Mouse (Mus musculus): ENCODE data around the gene Elk3.

The Elk3 gene

DNA sequence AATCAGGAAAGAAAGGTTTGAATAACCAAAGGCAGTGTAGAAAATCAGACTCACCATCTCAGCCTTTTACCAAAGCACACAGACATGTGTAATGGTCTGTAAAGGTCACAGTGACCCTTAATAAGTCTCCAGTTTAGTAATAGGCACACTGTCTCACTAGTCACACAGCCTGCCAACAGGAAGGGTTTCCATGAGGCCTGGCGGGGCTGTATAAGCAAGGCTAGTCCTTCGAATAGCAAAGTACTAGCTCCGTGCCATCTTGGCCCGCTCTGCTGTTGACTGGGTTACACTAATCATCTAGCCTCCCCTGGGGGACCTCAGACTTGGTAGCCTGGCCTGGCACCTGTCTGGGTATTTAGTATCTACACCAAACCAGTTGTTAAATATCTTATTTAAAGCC is 20.6 kb upstream of the Elk3 start:
- no peak for DNase-seq (ENCODE audit: low spot score)

DNA sequence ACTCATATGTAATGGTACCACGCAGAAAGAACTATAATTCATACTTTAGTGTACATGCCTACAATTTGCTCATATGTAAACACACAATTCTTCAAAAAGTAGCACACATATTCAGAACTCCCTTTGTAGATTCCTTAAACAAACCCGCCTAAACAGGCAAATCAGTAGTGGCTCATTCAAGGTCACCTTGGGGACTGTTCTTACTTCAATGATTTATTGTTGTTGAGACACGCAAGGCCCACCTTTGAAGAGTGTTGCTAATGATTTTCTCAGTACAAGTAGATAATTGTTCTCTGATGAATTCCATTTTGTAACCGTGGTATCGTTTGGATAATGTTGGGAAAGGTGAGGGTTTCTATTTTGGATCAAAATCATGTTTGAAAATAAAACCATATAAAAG is 17.4 kb upstream of the Elk3 start:
- DNase-seq (ENCODE audit: low spot score), result no peak

DNA sequence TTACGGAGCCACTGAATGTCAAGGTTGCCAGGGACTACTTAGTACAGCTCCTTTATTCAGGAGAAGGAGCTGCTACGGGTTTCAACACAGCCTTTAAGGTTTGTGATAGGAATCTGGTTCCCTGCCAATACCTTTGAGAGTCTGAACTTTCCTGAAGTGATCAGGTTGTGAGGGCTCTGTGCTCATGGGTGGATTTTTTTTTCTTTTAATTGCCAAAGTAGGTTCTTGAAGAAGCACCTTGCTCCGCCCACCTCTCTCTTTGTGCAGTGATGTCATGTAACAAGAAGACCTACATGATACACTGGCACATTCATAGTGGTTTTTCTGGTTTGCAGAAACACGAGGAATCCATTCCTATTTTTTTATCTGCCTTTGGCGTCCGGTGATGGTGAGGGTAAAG is 16.3 kb upstream of the Elk3 start:
- no peak for DNase-seq (ENCODE audit: low spot score)

DNA sequence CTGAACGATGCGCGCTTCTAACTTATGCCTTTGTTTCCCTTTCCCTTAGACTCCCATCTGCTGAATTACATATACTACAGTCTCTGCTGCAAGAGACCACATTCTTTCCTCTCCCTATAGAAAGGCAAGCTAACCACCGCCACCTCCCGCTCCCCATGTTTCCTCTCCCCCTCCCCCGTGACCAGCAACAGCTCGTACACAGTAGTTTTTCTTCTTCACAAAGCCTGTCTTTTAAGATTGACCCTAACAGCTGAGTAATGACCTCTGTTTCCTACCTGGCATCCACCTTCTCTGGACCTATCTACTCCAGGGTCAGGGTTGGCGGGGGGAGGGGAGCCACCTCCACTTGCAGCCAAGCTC is 15.8 kb upstream of the Elk3 start:
- no peak for DNase-seq (ENCODE audit: low spot score)

DNA sequence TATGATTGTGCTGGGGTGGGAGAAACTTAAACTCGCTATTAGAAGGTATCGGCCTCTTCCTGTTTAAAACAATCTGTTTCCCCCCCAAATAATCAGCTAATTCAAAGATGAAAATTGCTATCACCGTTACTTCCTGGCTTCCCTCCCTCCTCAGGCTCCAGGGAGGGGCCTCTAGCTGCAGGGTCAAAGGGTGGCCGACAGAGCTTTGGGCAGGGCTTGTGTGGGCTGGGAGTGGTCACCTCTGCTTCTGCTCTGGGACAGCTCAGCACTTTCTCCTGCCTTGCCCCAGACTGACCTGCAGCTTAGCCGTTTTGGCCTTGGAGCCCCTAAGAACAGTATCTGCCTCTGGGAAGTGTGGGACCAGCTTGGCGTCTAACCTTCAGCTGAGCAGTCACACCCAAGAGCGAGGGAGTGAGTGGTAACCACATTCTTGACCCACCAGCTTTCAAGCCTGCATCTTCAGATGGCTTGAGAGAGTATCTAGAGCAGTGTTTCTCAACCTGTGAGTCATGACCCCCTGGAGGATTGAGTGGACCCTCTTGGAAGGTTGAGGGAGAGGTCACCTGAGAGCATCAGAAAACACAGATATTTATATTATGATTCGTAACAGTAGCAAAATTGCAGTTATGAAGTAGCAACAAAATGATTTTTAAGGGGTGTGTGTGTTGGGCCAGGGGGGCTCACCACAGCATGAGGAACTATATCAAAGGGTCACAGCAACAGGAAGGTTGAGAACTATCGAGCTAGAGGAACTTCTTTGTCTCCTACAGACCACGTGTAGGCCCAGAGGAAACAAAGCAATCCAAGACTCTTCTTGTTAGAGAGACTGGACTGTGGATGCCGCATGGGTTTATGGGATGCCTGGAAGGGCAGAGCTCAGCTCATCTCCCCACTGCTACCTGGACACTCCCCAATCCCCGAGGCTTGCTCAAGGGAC is 15.1 kb upstream of the Elk3 start:
- DNase-seq (ENCODE audit: low spot score), result no peak

DNA sequence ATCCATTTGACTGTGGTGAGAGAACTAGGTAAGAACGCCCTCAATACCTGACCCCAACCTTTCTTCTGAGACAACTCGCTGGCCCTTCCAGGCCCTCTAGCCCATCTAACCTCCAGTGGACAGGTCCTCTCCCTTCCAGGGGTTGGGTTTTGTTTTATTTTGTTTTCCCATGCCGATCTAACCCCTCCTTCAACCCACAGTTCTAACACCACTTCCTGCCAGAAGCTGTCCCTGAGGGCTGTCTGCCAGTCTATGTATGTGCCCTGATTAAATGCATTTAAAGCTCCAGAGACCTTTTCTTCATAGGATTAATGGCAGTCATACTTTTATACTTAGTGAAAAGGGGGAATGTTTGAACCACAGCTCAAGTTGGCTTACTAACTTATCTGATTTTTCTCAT is 14.4 kb upstream of the Elk3 start:
- DNase-seq (ENCODE audit: low spot score), result no peak

DNA sequence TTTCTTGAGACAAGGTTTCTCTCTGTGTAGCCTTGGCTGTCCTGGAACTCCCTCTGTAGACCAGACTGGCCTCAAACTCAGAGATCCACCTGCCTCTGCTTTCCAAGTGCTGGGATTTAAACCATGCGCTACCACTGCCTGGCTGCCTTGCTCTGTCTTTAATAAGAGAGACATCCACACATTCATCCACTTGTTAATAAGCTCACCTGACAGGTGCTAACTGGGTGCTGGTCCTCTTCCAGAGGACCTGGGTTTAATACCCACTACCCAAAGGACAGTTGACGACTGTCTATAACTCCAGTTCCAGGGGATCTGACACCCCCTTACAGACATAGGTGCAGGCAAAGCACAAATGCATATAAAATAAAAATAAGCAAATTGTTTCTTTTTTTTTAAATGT is 13.5 kb upstream of the Elk3 start:
- no peak for DNase-seq (ENCODE audit: low spot score)

DNA sequence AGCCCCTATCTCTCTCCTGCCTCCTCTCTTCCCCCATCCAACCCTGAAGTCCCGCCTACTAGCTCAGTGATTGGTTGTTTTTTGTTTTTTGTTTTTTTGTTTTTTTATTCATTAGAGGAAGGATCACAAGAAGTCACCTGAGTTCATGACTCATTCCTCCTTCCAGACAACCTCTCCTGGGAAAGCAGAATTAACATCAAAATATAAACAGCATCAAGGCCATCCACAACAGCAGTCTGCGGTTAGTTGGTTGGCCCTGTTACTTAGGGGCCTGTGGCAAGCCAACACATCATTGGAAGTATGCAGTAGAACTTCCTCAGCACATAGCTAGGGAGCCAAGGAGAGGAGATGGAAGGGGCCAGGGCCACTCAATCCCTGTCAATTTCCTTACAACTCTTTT is 12.7 kb upstream of the Elk3 start:
- DNase-seq (ENCODE audit: low spot score), result no peak

DNA sequence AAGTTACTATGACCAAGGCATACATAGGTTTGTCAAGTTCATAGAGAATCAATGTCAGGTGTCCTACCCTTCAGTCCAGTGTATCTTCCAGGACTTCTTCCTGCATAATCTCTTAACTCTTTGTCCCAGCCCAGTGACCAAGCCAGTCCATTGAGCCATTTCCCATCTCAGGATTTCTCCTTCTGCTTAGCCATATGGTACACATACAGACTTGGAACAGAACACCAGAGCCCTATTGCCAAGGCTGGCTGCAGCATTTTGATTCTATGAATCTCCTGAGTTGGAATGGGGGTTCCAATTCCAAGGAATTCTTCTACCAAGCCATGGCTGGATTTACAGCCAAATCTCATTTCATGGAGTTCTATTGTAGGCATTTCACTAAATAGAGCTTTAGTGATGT is 10.8 kb upstream of the Elk3 start:
- DNase-seq (ENCODE audit: low spot score), result no peak

DNA sequence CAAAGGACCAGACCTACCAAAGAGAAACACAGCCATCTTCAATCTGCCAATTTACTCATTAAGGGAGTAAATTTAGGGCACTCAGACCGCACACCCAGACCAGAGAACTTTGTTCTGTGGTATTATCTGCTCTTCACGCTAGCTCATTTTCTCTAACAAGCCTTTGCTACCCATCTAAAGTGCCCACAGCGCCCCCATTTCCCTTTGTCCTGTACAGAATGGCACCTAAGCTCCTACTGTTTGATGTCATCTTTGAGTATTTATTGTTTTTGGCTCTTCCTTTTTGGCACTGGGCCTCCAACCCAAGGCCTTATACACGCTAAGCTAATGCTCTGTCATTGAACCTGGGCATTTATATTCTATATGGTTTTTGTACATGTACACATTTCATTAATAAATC is 9.2 kb upstream of the Elk3 start:
- DNase-seq (ENCODE audit: low spot score), result no peak

DNA sequence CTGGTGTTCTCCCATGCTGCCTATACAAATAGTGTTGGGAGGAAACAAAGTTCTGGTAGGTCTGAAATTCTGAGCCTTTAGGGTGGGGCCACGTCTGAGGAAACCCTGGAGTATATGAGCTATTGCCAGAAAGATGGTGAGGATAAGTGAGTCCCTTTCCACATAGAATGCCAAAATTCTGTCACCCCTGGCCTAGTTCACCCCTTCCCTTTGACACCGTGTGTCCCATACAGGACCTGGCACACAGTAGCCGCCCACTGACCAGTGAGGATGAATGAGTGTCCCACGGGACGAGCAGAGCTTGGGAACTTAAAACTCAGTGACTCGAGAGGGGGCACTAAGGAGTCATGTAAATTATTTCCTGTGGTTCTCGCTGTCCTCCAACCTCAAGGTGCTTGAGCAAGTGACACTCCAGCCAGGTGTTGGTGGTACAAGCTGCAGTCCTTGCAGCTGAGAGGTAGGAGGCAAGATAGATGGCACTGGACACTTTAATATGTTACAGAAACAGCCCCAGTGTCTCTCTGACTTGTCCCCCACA is 8.7 kb upstream of the Elk3 start:
- DNase-seq (ENCODE audit: low spot score), result no peak

DNA sequence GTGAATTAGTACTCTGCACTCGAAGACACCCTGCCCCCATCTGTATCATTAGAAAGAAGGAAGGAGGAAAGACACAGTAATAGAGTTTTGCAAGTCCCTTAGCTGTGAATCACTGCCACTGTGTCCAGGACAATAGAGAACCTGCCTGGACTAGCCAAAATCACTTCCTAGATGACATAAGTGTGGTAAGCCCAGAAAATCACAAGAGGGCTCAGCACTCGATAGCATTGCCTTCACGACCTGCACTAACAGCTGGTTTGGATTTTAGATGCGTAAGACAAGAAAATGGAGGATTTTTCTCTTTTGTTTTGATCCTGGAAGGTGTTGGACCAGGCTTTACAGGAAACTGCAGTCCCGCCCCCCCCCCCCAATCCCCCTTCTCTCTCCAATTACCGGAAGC is 6.0 kb upstream of the Elk3 start:
- no peak for DNase-seq (ENCODE audit: low spot score)

DNA sequence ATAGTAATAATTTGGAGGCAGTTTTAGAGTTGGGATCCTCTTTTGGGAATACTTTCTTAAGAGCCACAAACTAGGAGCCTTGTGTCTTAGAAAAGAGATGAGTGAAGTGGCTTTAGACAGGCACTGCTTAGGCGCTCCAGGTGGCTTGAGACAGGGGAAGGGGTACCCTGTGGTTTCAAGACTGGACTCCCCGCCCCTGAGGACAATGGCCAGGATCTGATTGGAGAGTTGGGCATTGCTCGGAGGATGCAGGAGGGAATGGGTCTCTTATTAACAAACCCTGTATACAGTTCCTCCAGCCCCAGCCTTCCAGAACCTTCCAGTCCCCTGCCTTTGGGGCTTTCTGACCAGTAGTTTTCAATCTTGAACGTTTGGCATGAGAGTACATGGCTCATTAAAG is 641 bp upstream of the Elk3 start:
- no peak for DNase-seq (ENCODE audit: low spot score)

DNA sequence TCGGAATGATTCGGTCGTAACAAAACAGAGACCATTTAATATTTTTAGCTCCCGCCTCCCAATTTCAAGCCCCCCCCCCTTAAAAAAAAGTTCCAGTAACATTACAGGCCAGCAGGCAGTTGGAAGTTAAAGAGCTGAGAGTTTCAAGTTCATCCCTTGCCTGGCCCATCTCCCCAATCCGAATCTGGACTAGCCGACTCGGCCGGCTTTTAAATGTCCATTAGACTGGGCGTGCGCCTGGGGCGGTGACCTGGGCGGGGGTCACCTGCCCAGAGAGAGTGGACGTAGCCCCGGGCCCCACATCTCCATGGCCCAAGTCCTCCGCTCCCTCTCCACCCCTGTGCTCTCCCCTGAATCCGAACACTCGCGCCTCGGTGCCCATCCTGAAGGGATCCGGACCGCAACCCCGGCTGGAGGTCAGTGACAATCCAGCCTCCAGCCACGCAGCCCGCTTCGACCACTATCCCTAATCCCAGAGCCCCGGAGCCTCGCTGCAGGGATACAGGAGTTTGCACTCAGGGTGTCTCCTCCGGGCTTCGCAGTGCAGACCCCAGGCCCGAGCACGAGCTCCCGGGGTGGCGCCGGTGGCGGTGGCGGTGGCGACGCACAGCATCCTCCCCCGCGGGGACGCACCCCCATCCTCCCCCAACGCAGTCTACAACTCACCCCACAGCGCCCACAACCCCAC is 857 bp downstream of the Elk3 start:
- DNase-seq (ENCODE audit: low spot score), result peak; percentile 35

DNA sequence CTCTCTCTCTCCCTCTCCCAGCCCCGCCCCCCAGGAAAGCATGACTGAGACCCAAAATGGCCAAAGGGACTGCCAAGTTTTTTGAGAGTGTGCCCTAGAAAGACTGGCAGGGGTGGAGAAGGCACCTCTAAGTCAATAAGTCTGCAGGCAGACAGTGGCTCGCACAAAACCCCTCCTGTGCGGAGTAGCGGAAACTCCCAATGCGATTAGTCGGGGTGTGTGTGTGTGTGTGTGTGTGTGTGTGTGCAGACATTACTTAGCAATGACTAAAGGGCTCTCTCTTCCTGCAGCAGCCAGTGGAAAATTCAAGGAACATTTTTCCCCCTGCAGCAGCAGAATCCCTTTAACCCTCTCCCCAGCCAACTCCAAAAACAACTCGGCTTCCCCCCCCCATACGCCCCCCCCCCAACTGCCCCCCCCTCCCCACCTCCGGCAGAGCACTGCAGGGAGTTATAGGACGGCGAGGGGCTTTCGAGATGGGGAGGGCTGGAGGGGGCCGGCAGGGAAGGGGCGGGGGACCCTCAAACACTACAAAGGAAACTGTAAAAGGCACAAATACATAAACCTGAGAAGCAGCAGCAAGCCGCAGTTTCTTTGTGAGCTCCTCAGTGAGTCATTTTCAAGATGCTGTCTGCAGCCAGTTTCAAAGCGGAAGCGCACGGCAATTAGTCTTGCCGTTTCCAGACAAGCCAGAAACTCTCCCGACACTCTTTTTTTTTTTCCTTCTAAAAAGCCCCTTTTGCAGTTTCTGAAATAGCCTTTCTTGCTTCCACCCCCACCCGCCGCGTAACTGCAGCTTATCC is 1.6 kb downstream of the Elk3 start:
- DNase-seq (ENCODE audit: low spot score), result peak; percentile 39

DNA sequence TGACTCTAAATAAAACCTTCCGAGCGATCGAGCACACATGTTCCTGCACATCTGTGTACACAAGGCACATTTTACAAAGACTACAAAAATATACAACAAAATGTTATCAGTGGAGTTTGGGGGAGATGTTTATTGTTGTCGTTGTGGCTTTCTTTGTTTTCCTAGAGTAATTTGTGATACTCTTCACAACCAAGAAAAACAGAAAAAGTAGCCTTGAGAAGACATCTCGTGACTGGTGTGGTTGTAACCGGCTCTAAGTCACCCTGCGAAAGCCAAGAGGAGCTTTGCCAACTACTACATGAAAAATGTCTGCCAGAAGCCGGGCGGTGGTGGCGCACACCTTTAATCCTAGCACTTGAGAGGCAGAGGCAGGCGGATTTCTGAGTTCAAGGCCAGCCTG is 4.6 kb downstream of the Elk3 start:
- DNase-seq (ENCODE audit: low spot score), result no peak

DNA sequence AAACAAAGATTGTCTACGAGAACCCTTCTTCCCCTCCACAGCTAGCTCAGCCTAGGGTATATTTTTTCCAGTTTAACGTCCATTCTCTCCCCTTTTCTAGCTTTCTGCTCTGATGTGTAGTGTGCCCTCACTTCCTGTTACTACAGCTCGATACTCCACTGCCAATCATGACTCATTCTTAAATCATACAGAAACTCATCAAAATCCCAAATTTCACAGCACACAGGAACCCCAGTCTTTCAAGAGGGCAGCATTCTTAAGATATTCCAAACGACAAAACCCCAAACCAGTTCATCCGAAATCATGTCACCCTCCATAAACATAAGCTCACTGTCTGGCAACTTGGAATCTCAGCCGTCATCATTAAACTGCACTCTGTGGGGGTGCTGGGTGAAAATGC is 5.0 kb downstream of the Elk3 start:
- DNase-seq (ENCODE audit: low spot score), result no peak

DNA sequence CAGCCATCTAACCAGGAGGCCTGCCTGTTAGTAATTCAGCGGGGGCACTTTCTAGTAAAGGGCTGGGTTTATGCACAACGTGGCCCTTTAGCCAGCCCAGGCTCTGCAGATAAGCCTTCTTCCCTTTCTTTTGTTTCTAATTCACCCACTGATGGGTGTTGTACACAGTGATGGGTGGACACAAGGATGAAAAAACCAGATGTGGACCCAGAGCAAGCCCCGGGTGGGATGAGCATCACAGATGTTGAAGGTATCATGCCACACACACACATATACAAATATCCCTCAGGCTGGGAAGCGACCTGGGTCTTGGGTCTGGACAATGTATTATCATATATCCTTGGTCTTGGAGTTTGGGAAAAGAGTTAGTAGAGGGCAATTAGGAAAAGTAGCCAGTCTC is 7.7 kb downstream of the Elk3 start:
- no peak for DNase-seq (ENCODE audit: low spot score)

DNA sequence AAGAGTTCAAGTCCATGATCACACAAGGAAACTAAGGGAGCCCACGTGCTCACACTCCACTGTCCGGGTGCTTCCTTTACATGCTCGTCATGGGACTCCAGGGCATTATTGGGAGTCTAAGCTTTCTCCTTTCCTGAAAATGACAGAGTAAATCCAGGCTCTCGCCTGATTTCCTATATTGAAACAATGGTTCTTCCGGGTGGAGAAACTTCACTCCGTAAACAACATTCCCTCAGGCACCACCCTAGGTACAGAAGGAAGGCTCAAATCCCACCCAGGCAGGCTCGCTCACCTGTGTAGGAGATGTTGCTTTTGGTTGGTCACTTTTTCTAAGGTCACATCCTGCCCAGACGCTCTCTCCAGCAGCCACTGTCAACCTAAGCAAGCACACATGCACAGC is 9.1 kb downstream of the Elk3 start:
- no peak for DNase-seq (ENCODE audit: low spot score)

DNA sequence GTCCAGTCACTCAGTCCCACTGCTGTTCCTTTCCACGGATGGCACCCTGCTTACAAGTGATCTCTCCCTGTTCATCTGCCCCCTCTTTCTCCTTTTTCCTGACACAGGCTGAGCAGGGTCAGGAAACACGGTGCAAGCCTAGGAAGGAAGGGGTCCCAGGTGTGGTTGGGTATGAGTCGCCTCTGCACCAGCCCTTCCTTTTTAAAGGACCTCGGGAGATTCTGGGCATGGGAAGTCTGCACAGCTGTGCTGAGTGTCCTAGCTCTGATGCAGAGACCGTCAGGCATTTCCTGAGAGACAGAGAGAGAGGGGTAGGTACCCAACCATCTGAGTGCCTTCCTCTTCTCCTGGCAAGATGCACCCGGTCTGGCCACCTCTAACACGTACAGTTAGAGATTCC is 12.7 kb downstream of the Elk3 start:
- DNase-seq (ENCODE audit: low spot score), result no peak

DNA sequence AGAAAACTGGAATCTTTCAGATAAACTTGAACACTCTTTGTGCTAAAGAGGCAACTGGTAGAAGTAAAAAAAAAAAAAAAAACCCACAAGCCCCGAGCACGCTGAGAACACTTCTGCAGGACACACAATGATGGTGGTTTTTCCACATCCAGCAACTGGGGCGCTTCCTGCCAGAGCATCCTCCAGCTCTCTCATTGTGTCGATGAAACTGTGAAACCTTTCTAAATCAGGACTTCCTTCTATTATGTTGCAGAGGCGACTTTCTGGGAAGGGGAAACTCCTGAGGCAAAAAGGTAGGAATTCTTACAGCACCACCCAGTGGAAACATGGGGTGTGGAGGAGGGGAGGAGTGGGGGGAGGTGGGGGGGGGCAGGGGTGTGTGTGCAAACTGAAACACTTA is 13.2 kb downstream of the Elk3 start:
- no peak for DNase-seq (ENCODE audit: low spot score)

DNA sequence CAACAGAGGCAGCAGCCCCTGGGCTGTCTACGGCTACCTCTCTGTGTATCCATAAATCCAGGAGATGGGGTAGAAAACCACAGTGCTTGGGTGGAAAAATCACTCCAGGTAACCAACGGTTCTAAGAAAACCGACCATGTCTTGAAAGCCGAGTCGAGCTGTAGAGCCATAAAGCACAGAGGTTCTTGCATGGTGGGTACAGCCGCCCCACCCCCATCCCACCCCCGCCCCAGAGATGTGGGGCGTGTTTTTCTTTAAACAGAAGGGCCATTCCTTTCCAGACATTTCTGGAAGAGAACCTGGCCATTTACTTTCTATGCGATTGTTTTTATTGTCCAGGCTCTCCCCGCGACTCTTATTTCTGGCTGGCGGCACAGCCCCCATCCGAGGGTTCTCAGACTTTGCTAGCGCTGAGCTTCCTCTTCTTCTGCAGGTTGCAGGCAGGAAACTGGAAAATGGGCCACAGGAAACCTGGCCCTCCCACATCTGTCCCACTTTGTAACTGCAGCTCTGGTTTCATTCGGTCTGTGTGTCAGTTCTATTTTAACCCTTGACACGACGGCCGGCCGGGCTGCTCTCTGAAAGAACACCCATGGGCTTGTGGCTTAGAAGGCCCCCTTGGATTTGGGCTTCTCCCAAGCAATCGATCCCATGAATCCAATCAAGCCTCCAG is 16.3 kb downstream of the Elk3 start:
- DNase-seq (ENCODE audit: low spot score), result no peak

Measured in urinary bladder, postnatal 25 days (tissue).